Mouse (Mus musculus): Measurements from ENCODE around the gene Khsrp.

DNA sequence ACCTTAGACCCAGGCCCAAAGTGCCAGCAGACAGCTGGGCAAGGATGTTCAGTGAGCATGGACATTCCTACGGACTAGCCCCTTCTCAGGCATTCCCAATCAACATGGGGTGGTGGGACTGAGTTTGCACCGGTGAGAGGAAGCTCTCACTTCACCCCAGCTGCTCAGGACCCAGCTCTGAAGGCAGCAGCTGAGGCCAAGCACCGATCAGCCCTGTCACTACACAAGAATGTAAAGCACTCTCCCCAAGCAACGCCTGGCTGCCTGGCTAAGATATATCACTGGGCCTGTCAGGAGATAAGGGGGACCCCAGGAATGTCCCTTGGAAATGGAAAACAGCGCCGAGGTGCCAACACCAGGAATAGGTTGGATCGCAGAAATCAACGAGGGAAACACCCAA lies 30.1 kb downstream of the Khsrp start:
- TF ChIP-seq CTCF (IDR thresholded peaks at IDR 0.05; ENCODE audit: control insufficient read depth, insufficient read depth, insufficient read length) (no peak), USF1 (IDR thresholded peaks at IDR 0.05; ENCODE audit: low read depth) (no peak), MAX (IDR thresholded peaks at IDR 0.05) (no peak), MYOD1 (IDR thresholded peaks at IDR 0.05; ENCODE audit: control insufficient read depth, insufficient read length, low read depth) (no peak), CEBPB (IDR thresholded peaks at IDR 0.05; ENCODE audit: low read depth) (no peak), MYOG (IDR thresholded peaks at IDR 0.05; ENCODE audit: control insufficient read depth, extremely low read depth, insufficient read length) (no peak), FOSL1 (IDR thresholded peaks at IDR 0.05; ENCODE audit: insufficient read depth, low read length, poor library complexity, severe bottlenecking) (no peak)

Measured in C2C12 (cell line).